26 mouse cellular contexts compared by ENCODE assay signal in genomic region chr5:74455094-74455493, GRCm38 (mm10).
A peak's percentile ranks its signal among the peaks of the same experiment; 100 is the strongest.
DNase-seq lines count a peak whose midpoint lies in the region; ATAC-seq and TF ChIP-seq lines count a peak whose summit lies in the region.
"Had no signal": no experiment of that assay in that cellular context is flagged by ENCODE, and none has a peak within 500 bp of the region (broad histone marks: within the 10 kb centered on the region; RNA-seq: fewer than 3 reads in every experiment).

No protein-coding gene starts in this region.

- no peaks in the 10 kb centered on the region for H3K36me3 ChIP-seq in intestine, embryonic 14.5 days (ENCODE audit: control insufficient read depth, insufficient read depth, low read length)
- no peaks in the 10 kb centered on the region for H3K36me3 ChIP-seq in intestine, embryonic 16.5 days (ENCODE audit: control insufficient read depth, insufficient read depth, low read length)
- H3K36me3 ChIP-seq in kidney, embryonic 15.5 days, result no peaks in the 10 kb centered on the region
- H3K36me3 ChIP-seq in limb, embryonic 10.5 days, result no peaks in the 10 kb centered on the region
- H3K36me3 ChIP-seq in myocyte (ENCODE audit: control insufficient read depth, insufficient read depth), result no peaks in the 10 kb centered on the region
- H3K36me3 ChIP-seq in hindbrain, embryonic 16.5 days (ENCODE audit: control insufficient read depth, insufficient read depth, low read length), result no peaks in the 10 kb centered on the region
- H3K36me3 ChIP-seq: embryonic facial prominence, embryonic 13.5 days; embryonic facial prominence, embryonic 15.5 days; forebrain, embryonic 10.5 days; forebrain, embryonic 12.5 days had no signal

- H3K27me3 ChIP-seq in intestine, embryonic 14.5 days (replicated peaks; ENCODE audit: control insufficient read depth, insufficient read depth, low read length), result no peaks in the 10 kb centered on the region
- no peaks in the 10 kb centered on the region for H3K27me3 ChIP-seq in intestine, embryonic 16.5 days (replicated peaks; ENCODE audit: control insufficient read depth, insufficient read depth, low read length)
- H3K27me3 ChIP-seq in kidney, embryonic 15.5 days, result no peaks in the 10 kb centered on the region
- H3K27me3 ChIP-seq in limb, embryonic 10.5 days (ENCODE audit: low read depth, poor library complexity, severe bottlenecking), result no peaks in the 10 kb centered on the region
- no peaks in the 10 kb centered on the region for H3K27me3 ChIP-seq in myocyte (ENCODE audit: control insufficient read depth, insufficient read depth, insufficient read length)
- no peaks in the 10 kb centered on the region for H3K27me3 ChIP-seq in hindbrain, embryonic 16.5 days (replicated peaks; ENCODE audit: control insufficient read depth, insufficient read depth, low read length)
- H3K27me3 ChIP-seq: CH12.LX; embryonic facial prominence, embryonic 13.5 days; embryonic facial prominence, embryonic 15.5 days; forebrain, embryonic 12.5 days; Patski had no signal

- no peak overlapping the region for H3K4me2 ChIP-seq in intestine, embryonic 14.5 days (ENCODE audit: low read length)
- no peak overlapping the region for H3K4me2 ChIP-seq in intestine, embryonic 16.5 days (ENCODE audit: low read depth, low read length)
- no peak overlapping the region for H3K4me2 ChIP-seq in kidney, embryonic 15.5 days
- H3K4me2 ChIP-seq in myocyte (ENCODE audit: low read depth), result no peak overlapping the region
- no peak overlapping the region for H3K4me2 ChIP-seq in hindbrain, embryonic 16.5 days (ENCODE audit: low read length)
- H3K4me2 ChIP-seq: embryonic facial prominence, embryonic 13.5 days; embryonic facial prominence, embryonic 15.5 days; forebrain, embryonic 12.5 days had no signal

- no peak for TF ChIP-seq POLR2A in myocyte (IDR thresholded peaks at IDR 0.05; ENCODE audit: insufficient read length, low read depth)

- no peak overlapping the region for H3ac ChIP-seq in myocyte (ENCODE audit: control insufficient read depth, insufficient read length)

- no peaks in the 10 kb centered on the region for H3K9me3 ChIP-seq in intestine, embryonic 14.5 days (ENCODE audit: control insufficient read depth, low read length)
- H3K9me3 ChIP-seq in intestine, embryonic 16.5 days (ENCODE audit: control insufficient read depth, low read length), result no peaks in the 10 kb centered on the region
- H3K9me3 ChIP-seq in kidney, embryonic 15.5 days (replicated peaks), result no peaks in the 10 kb centered on the region
- no peaks in the 10 kb centered on the region for H3K9me3 ChIP-seq in limb, embryonic 10.5 days (replicated peaks)
- H3K9me3 ChIP-seq in hindbrain, embryonic 16.5 days (ENCODE audit: control insufficient read depth, low read length), result no peaks in the 10 kb centered on the region
- H3K9me3 ChIP-seq: embryonic facial prominence, embryonic 13.5 days; embryonic facial prominence, embryonic 15.5 days; forebrain, embryonic 10.5 days; forebrain, embryonic 12.5 days; G1E had no signal

- H3K4me1 ChIP-seq in intestine, embryonic 14.5 days (replicated peaks; ENCODE audit: control insufficient read depth, insufficient read depth, low read length), result 0 out of 2 replicates have a peak, but pooled peaks cover 6% of the 10 kb centered on the region
- H3K4me1 ChIP-seq in intestine, embryonic 16.5 days (ENCODE audit: control insufficient read depth, insufficient read depth, low read length), result 0 out of 2 replicates have a peak, but pooled peaks cover 4% of the 10 kb centered on the region
- H3K4me1 ChIP-seq in kidney, embryonic 15.5 days, result peaks cover 7% of the 10 kb centered on the region; the same call in 1 of the 2 replicates
- H3K4me1 ChIP-seq in limb, embryonic 10.5 days, result peaks cover 62% of the 10 kb centered on the region
- no peaks in the 10 kb centered on the region for H3K4me1 ChIP-seq in hindbrain, embryonic 16.5 days (ENCODE audit: control insufficient read depth, insufficient read depth, low read depth, low read length)
- H3K4me1 ChIP-seq: forebrain, embryonic 10.5 days had no signal

- H3K9ac ChIP-seq in intestine, embryonic 14.5 days (ENCODE audit: low read length), result no peak overlapping the region
- H3K9ac ChIP-seq in intestine, embryonic 16.5 days (ENCODE audit: low read depth, low read length), result no peak overlapping the region
- no peak overlapping the region for H3K9ac ChIP-seq in kidney, embryonic 15.5 days
- H3K9ac ChIP-seq in hindbrain, embryonic 16.5 days (ENCODE audit: low read depth, low read length), result no peak overlapping the region
- H3K9ac ChIP-seq: embryonic facial prominence, embryonic 13.5 days; embryonic facial prominence, embryonic 15.5 days; forebrain, embryonic 12.5 days had no signal

- no peak overlapping the region for H3K4me3 ChIP-seq in intestine, embryonic 14.5 days (ENCODE audit: low read depth, low read length)
- H3K4me3 ChIP-seq in intestine, embryonic 16.5 days (ENCODE audit: low read length), result no peak overlapping the region
- no peak overlapping the region for H3K4me3 ChIP-seq in kidney, embryonic 15.5 days (replicated peaks)
- no peak overlapping the region for H3K4me3 ChIP-seq in limb, embryonic 10.5 days
- H3K4me3 ChIP-seq in myocyte, result no peak overlapping the region
- H3K4me3 ChIP-seq in hindbrain, embryonic 16.5 days (ENCODE audit: low read length), result no peak overlapping the region
- H3K4me3 ChIP-seq: embryonic facial prominence, embryonic 13.5 days; embryonic facial prominence, embryonic 15.5 days; erythroblast, embryonic 14.5 days; forebrain, embryonic 10.5 days; forebrain, embryonic 12.5 days had no signal

- DNase-seq in intestine, embryonic 14.5 days (ENCODE audit: low spot score), result no peak
- DNase-seq in kidney, adult 18-20 months, result no peak
- DNase-seq in limb, embryonic 10.5 days (ENCODE audit: low spot score), result no peak
- DNase-seq in frontal cortex, postnatal 14 days (ENCODE audit: low spot score in 2 of 2), result no peak
- DNase-seq: adrenal gland, adult 8-10 months; cerebellum, adult 11 months; cerebellum, adult 18-20 months; cerebellum, adult 8-10 months; cerebellum, adult 9-11 months; cerebellum, postnatal 36 days; embryo, embryonic 11 days had no signal

- WGBS in intestine, embryonic 14.5 days, result 87% methylated on average over 9 of the region's 9 CpGs
- WGBS in intestine, embryonic 16.5 days, result 88% methylated on average over 9 of the region's 9 CpGs
- WGBS in kidney, embryonic 15.5 days, result 85% methylated on average over 9 of the region's 9 CpGs
- WGBS in limb, embryonic 10.5 days, result 83% methylated on average over 9 of the region's 9 CpGs
- WGBS in hindbrain, embryonic 16.5 days, result 88% methylated on average over 9 of the region's 9 CpGs

- ATAC-seq in intestine, embryonic 14.5 days (replicated peaks; ENCODE audit: low FRiP score, low TSS enrichment, low read depth), result no peak
- no peak for ATAC-seq in intestine, embryonic 16.5 days
- ATAC-seq in kidney, embryonic 15.5 days (replicated peaks; ENCODE audit: low FRiP score), result no peak
- no peak for ATAC-seq in hindbrain, embryonic 16.5 days
- ATAC-seq: activated CD4-positive, CD25-positive, alpha-beta regulatory T cell, adult 4 months; CD4-positive, CD25-positive, alpha-beta regulatory T cell, adult 4 months; forebrain, embryonic 14.5 days; Patski had no signal

- no peaks in the 10 kb centered on the region for H3K79me2 ChIP-seq in myocyte (ENCODE audit: control insufficient read depth, insufficient read depth)

- 0 out of 2 replicates have a peak overlapping the region, but pooled peaks have one; percentile 33 for H3K27ac ChIP-seq in intestine, embryonic 14.5 days (ENCODE audit: low read depth)
- no peak overlapping the region for H3K27ac ChIP-seq in intestine, embryonic 16.5 days (ENCODE audit: low read length)
- H3K27ac ChIP-seq in kidney, embryonic 15.5 days, result peak overlapping the region; percentile 72
- peak overlapping the region; percentile 65 for H3K27ac ChIP-seq in limb, embryonic 10.5 days
- H3K27ac ChIP-seq in hindbrain, embryonic 16.5 days (ENCODE audit: low read depth, low read length), result no peak overlapping the region
- H3K27ac ChIP-seq: embryonic facial prominence, embryonic 13.5 days; embryonic facial prominence, embryonic 15.5 days; forebrain, embryonic 10.5 days; forebrain, embryonic 12.5 days had no signal

TF ChIP-seq in myocyte, 11 proteins besides CTCF, POLR2A, EP300 and RAD21:
- TF ChIP-seq TCF3 (IDR thresholded peaks at IDR 0.05; ENCODE audit: insufficient read length, low read depth), result no peak
- peak in 2 of 3 experiments; percentile 68 to 84 for TF ChIP-seq MYOG (IDR thresholded peaks at IDR 0.05; ENCODE audit: control insufficient read depth in 1 of 3, insufficient read depth in 1 of 3, insufficient read length in 2 of 3, low read depth in 2 of 3)
- TF ChIP-seq MYOD1 (IDR thresholded peaks at IDR 0.05; ENCODE audit: control insufficient read depth in 1 of 3, insufficient read length in 2 of 3, low read depth in 2 of 3), result peak in 2 of 3 experiments; percentile 41 to 75
TF ChIP-seq in myocyte: peak in this region for 2.

Comparison
In these comparisons a context has a peak if more than half of its experiments do, and no peak if none do; other contexts are left out.
1. H3K27ac ChIP-seq: peak in intestine, embryonic 14.5 days (single experiment), kidney, embryonic 15.5 days (single experiment) and limb, embryonic 10.5 days (single experiment); none in intestine, embryonic 16.5 days (single experiment) and hindbrain, embryonic 16.5 days (single experiment).